Mouse (Mus musculus) limb, embryonic 11.5 days (tissue): Measurements from ENCODE around the gene Chsy1. TPM values are rescaled to one million over a fixed set of nuclear protein-coding genes. Genes with fewer than 3 reads are reported as not detected.

ENCODE experiments used
- ATAC-seq: fragments of 200-750 bp; cut with Nextera tagmentation; 2 replicates; pipeline ENCODE4 v1.8.0; 2017; ENCODE audit warnings: low read depth; ENCODE audit not compliant: insufficient number of reproducible peaks, low FRiP score, low TSS enrichment
- DNase-seq: peaks from one replicate; pipeline ENCODE4 v3.0.0-alpha.2; 2015; ENCODE audit warnings: low spot score
- H3K27ac ChIP-seq: fragments of 300-500 bp; sonication (generic); replicated peaks from 2 replicates; pipeline ENCODE4 v1.5.1; 2014; ENCODE audit warnings: low read depth, mild to moderate bottlenecking, low read length
- H3K27me3 ChIP-seq: fragments of 300-500 bp; sonication (generic); 2 replicates; pipeline ENCODE4 v1.6.1; 2014; ENCODE audit warnings: mild to moderate bottlenecking, low read length, mixed read lengths; ENCODE audit not compliant: control insufficient read depth, insufficient read depth
- H3K36me3 ChIP-seq: fragments of 300-500 bp; sonication (generic); 2 replicates; pipeline ENCODE4 v1.6.1; 2014; ENCODE audit warnings: mild to moderate bottlenecking, low read length, moderate library complexity, mixed read lengths; ENCODE audit not compliant: control insufficient read depth, insufficient read depth
- H3K4me1 ChIP-seq: fragments of 300-500 bp; sonication (generic); 2 replicates; pipeline ENCODE4 v1.6.1; 2014; ENCODE audit warnings: low read length, mixed read lengths; ENCODE audit not compliant: control insufficient read depth, insufficient read depth
- H3K4me2 ChIP-seq: fragments of 300-500 bp; sonication (generic); 2 replicates; pipeline ENCODE4 v1.6.1; 2014; ENCODE audit warnings: low read depth, mild to moderate bottlenecking, moderate library complexity; ENCODE audit not compliant: severe bottlenecking
- H3K4me3 ChIP-seq: fragments of 300-500 bp; sonication (generic); 2 replicates; pipeline ENCODE4 v1.5.1; 2014; ENCODE audit warnings: low read depth, low read length
- H3K9ac ChIP-seq: fragments of 300-500 bp; sonication (generic); 2 replicates; pipeline ENCODE4 v1.6.1; 2014; ENCODE audit warnings: mild to moderate bottlenecking, low read length
- H3K9me3 ChIP-seq: fragments of 300-500 bp; sonication (generic); 2 replicates; pipeline ENCODE4 v1.6.1; 2016; ENCODE audit warnings: low read length; ENCODE audit not compliant: control insufficient read depth
- WGBS: fragments of 180-500 bp; shearing (Covaris S2); extraction: QIAGEN DNeasy Blood & Tissue Kit; methylation state at CpG from one replicate; pipeline ENCODE4 v1.1.7; 2014; 5-methylcytosine and 5-hydroxymethylcytosine counted together
- polyA plus RNA-seq: library from polyadenylated mRNA; unstranded; fragments of >200 nt; fragmentation: Nextera tagmentation; extraction: Ambion mirVana; gene quantifications from 2 replicates; pipeline ENCODE4 v1.2.1, GENCODE M21; 2014

Gene Chsy1
- polyA plus RNA-seq, 1 experiment from 2014 or later, result 27.1 TPM

GRCm38 (mm10) chr7:66164427-66165031, 55.2 kb downstream of the Chsy1 start:
- H3K4me3 ChIP-seq, result no peak overlapping the region
- H3K4me2 ChIP-seq, result no peak overlapping the region
- WGBS, result 92% methylated on average over 9 of the region's 9 CpGs

GRCm38 (mm10) chr7:66165036-66165798, 55.9 kb downstream of the Chsy1 start:
- no peaks in the 10 kb centered on the region for H3K36me3 ChIP-seq
- 89% methylated on average over 5 of the region's 5 CpGs for WGBS
- 0 out of 2 replicates have a peak overlapping the region, but pooled peaks have one; percentile 30 for H3K27ac ChIP-seq
- H3K4me3 ChIP-seq, result no peak overlapping the region
- H3K9me3 ChIP-seq, result no peaks in the 10 kb centered on the region
- H3K9ac ChIP-seq, result no peak overlapping the region
- H3K4me1 ChIP-seq, result no peaks in the 10 kb centered on the region
- no peaks in the 10 kb centered on the region for H3K27me3 ChIP-seq
- no peak for DNase-seq
- no peak for ATAC-seq
- no peak overlapping the region for H3K4me2 ChIP-seq

More at GRCm38 (mm10) chr7:66164427-66165031, 55.2 kb downstream of the Chsy1 start:
- H3K9ac ChIP-seq, result no peak overlapping the region
- DNase-seq, result no peak
- H3K36me3 ChIP-seq, result no peaks in the 10 kb centered on the region
- no peaks in the 10 kb centered on the region for H3K9me3 ChIP-seq
- H3K27ac ChIP-seq, result no peak overlapping the region
- H3K4me1 ChIP-seq, result no peaks in the 10 kb centered on the region
- H3K27me3 ChIP-seq, result no peaks in the 10 kb centered on the region
- no peak for ATAC-seq

GRCm38 (mm10) chr7:66168877-66169276, 59.6 kb downstream of the Chsy1 start:
- H3K4me1 ChIP-seq, result no peaks in the 10 kb centered on the region
- DNase-seq, result no peak
- H3K9me3 ChIP-seq, result no peaks in the 10 kb centered on the region
- peaks cover 16% of the 10 kb centered on the region for H3K36me3 ChIP-seq
- WGBS, result 90% methylated on average over 7 of the region's 7 CpGs
- H3K9ac ChIP-seq, result no peak overlapping the region
- no peak overlapping the region for H3K4me3 ChIP-seq
- H3K27me3 ChIP-seq, result no peaks in the 10 kb centered on the region
- no peak for ATAC-seq
- H3K27ac ChIP-seq, result no peak overlapping the region
- H3K4me2 ChIP-seq, result no peak overlapping the region

- 95% methylated on average over 6 of the region's 6 CpGs for whole genome bisulfite sequencing
- no peaks in the 10 kb centered on the region for H3K27me3 ChIP-seq
- no peaks in the 10 kb centered on the region for H3K9me3 ChIP-seq
- H3K4me3 ChIP-seq, result no peak overlapping the region
- DNase-seq (no peak), ATAC-seq (no peak)
- H3K4me1 ChIP-seq, result no peaks in the 10 kb centered on the region
- H3K36me3 ChIP-seq, result peaks cover 22% of the 10 kb centered on the region
- no peak overlapping the region for H3K4me2 ChIP-seq
- no peak overlapping the region for H3K27ac ChIP-seq
- no peak overlapping the region for H3K9ac ChIP-seq
Measured at GRCm38 (mm10) chr7:66169476-66169875, 60.2 kb downstream of the Chsy1 start.

GRCm38 (mm10) chr7:66170802-66171505, 61.6 kb downstream of the Chsy1 start:
- ATAC-seq (no peak), DNase-seq (no peak)
- no peaks in the 10 kb centered on the region for H3K4me1 ChIP-seq
- no peak overlapping the region for H3K9ac ChIP-seq
- no peak overlapping the region for H3K4me3 ChIP-seq
- H3K9me3 ChIP-seq, result no peaks in the 10 kb centered on the region
- H3K27me3 ChIP-seq, result no peaks in the 10 kb centered on the region
- no peak overlapping the region for H3K4me2 ChIP-seq
- peaks cover 24% of the 10 kb centered on the region for H3K36me3 ChIP-seq
- H3K27ac ChIP-seq, result no peak overlapping the region
- WGBS, result 95% methylated on average over 27 of the region's 27 CpGs

GRCm38 (mm10) chr7:66175738-66176137, 66.4 kb downstream of the Chsy1 start:
- 83% methylated on average over 6 of the region's 6 CpGs for WGBS
- Histone ChIP-seq H3K9me3 (no peaks in the 10 kb centered on the region), H3K4me3 (no peak overlapping the region), H3K9ac (no peak overlapping the region), H3K27me3 (no peaks in the 10 kb centered on the region), H3K4me2 (no peak overlapping the region), H3K27ac (no peak overlapping the region), H3K4me1 (no peaks in the 10 kb centered on the region), H3K36me3 (peaks cover 24% of the 10 kb centered on the region)
- ATAC-seq (no peak), DNase-seq (no peak)

GRCm38 (mm10) chr7:66176256-66176655, 66.9 kb downstream of the Chsy1 start:
- H3K4me1 ChIP-seq, result no peaks in the 10 kb centered on the region
- H3K9ac ChIP-seq, result no peak overlapping the region
- DNase-seq, result no peak
- ATAC-seq, result no peak
- no peak overlapping the region for H3K27ac ChIP-seq
- H3K4me3 ChIP-seq, result no peak overlapping the region
- no peak overlapping the region for H3K4me2 ChIP-seq
- no peaks in the 10 kb centered on the region for H3K9me3 ChIP-seq
- 88% methylated on average over 4 of the region's 4 CpGs for WGBS
- H3K27me3 ChIP-seq, result no peaks in the 10 kb centered on the region
- peaks cover 20% of the 10 kb centered on the region for H3K36me3 ChIP-seq

- no peak for DNase-seq
- H3K4me1 ChIP-seq, result no peaks in the 10 kb centered on the region
- H3K36me3 ChIP-seq, result peaks cover 14% of the 10 kb centered on the region
- no peak for ATAC-seq
- no peaks in the 10 kb centered on the region for H3K9me3 ChIP-seq
- H3K27me3 ChIP-seq, result no peaks in the 10 kb centered on the region
- no peak overlapping the region for H3K4me3 ChIP-seq
- WGBS, result 74% methylated on average over 4 of the region's 4 CpGs
- H3K4me2 ChIP-seq, result no peak overlapping the region
- H3K9ac ChIP-seq, result no peak overlapping the region
- no peak overlapping the region for H3K27ac ChIP-seq
Measured at GRCm38 (mm10) chr7:66176929-66177328, 67.6 kb downstream of the Chsy1 start.
